Mouse (Mus musculus): Measurements from ENCODE around the gene Lrrfip2.

The Lrrfip2 gene

DNA sequence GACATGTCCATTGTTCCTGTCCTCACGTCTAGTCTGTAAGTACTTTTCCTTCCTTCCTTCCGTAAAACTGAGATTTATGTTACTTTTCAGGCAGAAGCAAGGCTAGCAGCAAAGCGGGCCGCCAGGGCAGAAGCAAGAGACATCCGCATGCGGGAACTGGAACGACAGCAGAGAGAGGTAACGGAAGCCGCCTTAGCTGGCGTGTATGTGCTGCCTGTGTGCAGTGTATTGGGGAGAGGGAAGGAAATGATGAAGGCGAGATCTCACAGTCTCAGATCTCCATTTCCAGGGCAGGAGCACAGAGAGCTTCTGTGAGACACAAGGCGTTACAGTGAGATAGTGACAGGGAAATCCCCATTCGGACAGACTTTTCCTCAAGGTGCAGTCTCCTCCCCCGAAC is 43.8 kb downstream of the Lrrfip2 start:
- DNase-seq (ENCODE audit: low spot score in 2 of 2): no peak

DNA sequence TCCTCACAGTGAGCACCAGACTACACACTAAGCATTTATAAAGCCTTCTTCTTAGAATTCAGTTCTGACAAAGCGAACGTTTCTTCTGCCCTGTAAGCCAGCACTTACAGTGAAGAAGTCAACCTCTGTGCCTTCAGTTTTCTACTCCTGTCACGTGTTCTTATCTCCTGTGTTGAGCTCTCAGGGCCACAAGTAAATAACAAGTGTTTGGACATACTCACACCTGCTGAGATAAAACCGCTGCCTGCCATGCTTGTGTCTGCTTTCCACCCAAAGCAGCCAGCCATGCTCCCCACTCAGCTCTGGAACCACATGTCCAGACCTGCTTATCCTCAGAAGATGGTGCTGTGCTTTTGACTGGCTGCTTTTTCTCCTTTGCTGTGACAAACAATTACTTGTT is 49.2 kb downstream of the Lrrfip2 start:
- no peak for DNase-seq (ENCODE audit: low spot score in 2 of 2)

DNA sequence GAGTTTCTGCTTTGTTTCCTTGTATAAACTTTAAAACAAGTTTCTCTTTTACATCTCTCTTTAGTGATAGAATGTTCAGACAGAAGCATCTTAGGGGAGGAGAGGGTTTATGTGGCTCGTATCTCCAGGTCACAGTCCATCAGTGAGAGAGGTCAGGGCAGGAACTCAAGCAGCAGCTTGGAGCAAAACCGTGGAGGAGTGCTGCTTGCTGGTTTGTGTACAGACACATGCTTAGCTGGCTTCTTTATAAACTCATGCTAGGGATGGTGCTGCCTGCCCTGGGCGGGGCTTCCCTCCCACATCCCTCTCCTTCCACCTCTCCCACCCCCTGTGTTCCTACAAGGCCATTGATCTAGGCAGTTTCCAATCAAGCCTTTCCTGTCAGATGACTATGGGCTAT is 53.0 kb downstream of the Lrrfip2 start:
- no peak for DNase-seq (ENCODE audit: low spot score in 2 of 2)

DNA sequence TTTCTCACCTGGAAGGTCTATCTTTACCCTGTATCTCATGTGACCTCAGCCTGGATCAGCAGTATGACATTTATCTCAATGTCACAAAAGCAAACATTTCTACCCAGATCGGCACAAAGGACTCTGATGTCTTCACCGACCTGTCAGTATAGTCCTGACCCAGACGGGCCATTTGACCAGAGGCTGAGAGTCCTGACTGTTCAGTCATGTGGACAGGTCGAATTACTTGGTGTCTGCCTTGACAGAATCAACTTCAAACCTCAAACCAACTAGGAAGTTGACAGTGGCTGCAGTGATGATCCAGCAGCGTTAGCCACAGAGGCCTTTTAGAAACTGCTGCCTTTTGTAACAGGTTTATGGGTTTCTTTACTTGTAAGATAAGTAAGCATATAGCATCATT is 56.7 kb downstream of the Lrrfip2 start:
- no peak for DNase-seq (ENCODE audit: low spot score in 2 of 2)

DNA sequence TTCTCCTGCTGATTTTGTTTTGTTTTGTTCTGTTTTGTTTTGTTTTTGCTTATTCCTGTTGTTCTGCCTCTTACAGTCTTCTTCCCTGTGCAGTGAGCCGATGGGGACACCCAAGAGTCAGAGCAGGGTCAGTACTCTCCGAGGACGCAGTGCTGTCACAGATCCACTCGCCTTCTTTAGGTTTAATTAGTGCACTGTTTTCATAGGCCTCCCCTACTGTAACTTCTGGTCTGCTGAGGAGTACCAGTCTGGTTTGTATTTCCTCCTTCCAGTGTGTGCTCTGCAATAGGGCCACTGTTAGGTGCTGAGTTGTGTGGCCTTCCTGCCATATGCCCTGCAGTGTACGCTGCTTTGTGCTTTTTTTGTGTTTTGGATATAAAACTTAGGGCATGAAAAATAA is 61.6 kb downstream of the Lrrfip2 start:
- no peak for DNase-seq (ENCODE audit: low spot score in 2 of 2)

DNA sequence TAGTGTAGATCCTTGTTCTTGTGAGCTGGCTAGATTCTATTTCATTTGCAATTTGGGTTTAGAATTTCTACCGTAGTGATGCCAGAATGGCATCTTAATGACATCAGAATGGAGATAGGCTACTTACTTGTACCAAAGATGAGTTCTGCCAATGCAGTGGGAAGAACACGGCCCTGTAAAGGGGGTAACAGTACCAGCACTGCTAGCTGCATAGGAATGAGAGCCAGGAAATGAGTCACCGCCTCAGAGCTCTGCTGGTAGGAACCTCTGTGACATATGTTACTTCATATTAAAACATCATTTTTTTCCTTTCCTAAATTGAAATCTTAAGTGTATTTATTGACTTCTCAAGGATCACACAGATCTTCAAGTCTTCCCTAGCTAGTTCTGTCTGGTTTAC is 64.8 kb downstream of the Lrrfip2 start:
- no peak for DNase-seq (ENCODE audit: low spot score in 2 of 2)

DNA sequence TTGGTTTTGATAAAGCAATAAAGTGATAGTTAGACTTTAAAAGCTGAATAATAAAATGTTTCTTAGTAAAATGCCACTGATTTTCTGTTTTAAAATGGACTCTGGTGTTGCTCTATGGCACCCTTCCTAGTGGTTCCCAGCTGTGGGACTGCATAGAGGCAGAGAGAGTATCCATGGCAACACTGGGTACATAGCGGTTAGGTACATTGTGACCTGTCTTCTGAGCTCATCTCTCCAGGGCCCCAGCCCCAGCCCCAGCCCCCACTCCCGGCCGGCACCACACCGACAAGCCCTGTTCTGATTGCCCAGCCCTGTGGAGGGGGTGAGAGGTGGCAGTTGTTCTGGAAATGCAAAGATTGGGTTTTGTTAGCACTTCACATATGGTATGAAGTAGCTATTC is 67.5 kb downstream of the Lrrfip2 start:
- no peak for DNase-seq (ENCODE audit: low spot score in 2 of 2)

DNA sequence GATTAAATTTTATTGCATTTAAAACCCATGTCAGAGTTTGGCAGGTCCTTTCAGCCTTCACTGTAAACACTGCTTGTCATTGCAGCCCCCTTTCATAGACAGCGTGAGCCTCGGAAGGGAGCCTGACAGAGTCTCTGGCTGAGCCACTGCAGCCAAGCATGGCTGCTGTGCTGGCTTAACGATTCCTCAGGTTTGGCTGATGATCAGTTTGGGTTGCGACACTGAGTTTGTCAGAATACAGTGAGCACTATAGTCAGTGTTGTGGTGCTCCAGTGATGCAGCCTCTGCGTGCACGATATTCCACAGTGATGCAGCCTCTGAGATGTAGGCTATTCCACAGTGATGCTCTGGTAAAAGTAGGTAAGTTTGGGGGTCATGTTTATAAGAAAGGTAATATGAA is 69.5 kb downstream of the Lrrfip2 start:
- DNase-seq (ENCODE audit: low spot score in 2 of 2): no peak

DNA sequence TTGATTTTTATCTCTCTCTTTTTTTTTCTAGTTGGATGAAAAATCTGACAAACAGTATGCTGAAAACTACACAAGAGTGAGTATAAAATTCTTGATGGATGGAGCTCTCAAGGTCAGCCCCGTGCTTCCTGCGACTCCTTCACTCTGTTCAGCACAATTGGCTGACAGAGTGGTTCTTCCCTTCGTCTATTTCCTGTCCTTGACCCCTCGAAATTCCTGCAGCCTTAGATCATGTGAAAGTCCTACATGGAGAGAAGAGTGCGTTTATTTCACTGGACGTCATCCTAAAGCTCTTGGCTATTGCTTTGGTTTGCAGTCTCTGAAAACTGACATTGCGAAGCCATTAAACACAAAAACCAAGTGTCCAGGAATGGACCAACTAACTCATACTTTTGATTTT is 71.3 kb downstream of the Lrrfip2 start:
- DNase-seq (ENCODE audit: low spot score in 2 of 2): no peak

DNA sequence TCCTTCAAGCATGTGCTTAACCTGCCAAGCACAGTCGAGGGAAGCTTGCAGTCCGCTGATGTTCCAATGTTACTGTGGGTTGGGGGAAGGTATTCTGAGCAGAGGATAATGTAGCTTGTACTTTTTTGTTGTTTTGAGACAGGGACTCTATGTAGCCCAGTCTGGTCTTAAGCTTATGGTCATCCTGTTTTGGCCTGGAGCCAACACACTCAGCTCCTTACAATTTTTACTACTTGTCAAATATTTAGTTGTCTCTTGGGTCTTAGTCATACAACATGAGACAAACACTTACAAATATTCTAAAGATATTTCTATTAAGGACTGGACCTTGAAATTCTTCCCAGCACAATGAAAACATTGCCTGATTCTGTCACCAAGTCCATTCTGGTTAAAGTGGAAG is 75.8 kb downstream of the Lrrfip2 start:
- no peak for DNase-seq (ENCODE audit: low spot score in 2 of 2)

DNA sequence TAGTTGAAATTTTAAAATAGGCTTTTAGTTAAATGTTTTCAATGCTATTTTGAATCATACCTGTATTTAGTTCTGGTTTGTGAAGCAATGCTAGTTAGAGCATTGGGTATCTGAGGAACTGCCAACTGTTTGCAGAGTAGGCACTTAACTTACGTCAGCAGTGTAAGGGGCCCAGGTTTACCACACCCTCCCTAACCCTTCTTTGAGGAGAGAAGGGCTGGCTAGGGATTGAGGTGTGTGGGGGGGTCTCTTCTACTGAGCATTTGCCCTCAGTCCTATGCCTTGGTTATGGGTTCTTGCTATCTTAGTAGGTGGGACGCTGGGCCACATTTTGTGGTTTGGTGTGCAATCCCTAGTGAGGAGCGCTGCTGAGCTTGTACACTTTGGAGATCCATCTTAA is 79.7 kb downstream of the Lrrfip2 start:
- no peak for DNase-seq (ENCODE audit: low spot score in 2 of 2)

DNA sequence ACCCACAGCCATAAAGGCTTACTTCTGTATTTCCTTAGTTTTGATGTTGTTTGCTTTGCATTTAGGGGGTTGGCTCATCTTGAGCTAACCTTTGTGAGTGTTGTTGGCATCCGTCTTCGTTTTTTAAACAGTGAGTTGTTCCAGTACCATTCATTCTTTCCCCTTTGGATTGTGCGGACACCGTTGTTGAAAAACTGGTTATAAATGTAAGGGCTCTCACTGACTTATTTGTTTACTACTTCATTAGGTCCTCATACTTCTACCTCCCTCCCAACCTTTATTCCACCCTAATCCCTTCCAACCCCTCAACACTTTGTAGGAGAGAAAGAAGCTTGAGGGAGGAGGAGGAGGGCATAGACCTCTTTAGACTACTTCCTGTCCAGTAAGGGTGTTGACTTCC is 80.3 kb downstream of the Lrrfip2 start:
- no peak for DNase-seq (ENCODE audit: low spot score in 2 of 2)

DNA sequence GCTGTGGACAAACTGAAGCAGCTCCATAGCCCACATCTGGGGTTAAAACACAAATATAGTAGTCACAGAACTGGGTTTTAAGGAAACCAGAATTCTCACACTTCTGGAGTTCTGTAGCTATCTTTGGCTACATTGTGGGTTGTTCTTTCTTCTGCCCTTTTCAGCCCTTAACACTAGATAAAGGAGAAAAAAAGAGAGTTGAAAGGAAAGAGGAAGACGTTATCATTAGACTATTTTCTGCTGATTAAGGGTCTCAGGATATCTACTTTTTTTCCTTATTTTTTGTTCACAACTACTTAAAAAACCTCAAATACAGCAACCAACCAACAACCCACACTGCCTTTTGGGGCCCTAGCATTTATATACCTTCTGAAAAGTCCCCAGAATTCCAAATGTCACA is 80.9 kb downstream of the Lrrfip2 start:
- no peak for DNase-seq (ENCODE audit: low spot score in 2 of 2)

DNA sequence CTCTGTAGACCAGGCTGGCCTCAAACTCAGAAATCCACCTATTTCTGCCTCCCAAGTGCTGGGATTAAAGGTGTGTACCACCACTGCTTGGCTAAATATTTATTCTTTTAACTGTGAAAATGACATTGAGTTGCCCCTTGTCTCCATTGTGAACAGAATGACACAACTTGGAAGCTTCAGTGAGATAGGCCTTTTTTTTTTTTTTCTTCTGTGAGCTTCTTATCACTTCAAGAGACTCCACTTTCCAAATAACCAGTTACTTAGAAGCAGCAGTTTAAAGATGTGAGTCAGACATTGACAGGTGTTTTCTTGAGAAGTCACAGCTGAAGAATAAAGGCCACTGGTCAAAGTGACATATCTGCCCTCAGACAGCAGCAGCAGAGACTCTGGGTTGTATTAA is 82.8 kb downstream of the Lrrfip2 start:
- DNase-seq (ENCODE audit: low spot score in 2 of 2): no peak

DNA sequence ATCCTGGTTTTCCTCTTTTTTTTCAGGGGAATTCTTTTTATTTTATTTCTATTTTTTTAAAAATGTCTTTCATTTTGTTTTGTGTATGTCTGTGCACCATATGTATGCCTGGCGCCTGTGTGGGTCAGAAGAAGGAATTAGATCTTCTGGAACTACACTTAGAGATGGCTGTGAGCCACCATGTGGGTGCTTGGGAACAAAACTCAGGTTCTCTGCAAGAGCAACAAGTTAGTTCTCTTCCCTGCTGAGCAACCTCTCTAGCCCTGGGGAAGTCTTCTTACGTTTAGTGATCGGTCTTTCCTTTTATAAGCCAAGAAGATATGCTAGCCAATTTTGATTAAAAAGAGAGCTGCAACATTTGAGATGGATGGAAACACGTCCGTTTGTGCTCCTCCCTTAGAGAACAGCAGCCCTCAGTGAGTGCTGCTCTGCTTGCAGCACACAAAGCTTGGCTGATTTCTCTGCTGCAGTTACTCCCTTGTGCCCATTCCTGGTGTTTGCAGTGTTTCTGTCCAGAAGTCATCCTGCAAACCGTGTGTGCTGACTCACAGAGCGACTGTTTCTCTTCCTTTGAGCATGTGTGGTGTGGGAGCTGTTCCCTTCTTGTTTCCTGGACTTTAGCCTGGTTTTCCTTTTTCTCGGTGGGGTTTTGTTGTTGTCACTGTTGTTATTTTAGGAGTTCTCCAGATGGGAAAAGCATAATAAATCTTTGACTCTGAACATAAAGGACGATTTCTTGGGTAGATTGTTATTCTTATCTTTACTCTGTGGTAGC is 87.4 kb downstream of the Lrrfip2 start:
- no peak for DNase-seq (ENCODE audit: low spot score in 2 of 2)

DNA sequence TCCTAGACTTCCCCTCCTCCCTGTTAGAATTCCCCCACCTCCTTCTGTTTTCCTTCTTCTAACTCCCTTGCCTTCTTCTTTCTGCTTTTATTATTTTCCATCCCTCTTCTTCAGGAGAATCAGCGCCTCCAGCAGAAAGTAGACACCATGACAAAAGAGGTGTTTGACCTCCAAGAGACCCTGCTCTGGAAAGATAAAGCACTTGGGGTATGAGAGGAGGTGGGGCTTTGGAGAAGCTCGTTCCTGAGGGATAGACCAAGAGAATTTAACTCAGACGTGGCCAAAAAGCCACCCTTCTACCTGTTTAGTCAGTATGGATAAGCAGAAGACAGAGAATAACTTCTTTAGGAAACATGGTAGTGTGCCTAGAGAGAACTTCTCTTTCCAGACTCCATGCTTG is 90.3 kb downstream of the Lrrfip2 start:
- no peak for DNase-seq (ENCODE audit: low spot score in 2 of 2)

DNA sequence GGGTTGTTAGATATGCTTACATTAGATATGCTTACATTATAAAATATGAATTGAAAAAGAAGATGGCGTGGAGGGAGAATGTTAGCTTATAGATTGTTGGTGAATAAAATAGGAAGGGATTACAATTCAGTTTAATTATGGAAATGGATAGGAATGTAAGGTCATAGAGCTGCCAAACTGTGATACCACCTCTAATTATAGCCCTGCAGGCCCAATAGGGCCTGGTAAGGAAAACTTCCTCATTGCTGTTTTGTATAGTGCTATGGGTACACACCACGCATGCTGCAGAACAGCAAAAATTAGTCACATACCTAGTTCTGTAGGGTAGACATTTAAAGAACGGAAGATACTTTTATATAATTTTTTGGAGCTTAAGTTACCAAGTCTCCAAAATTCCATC is 90.8 kb downstream of the Lrrfip2 start:
- no peak for DNase-seq (ENCODE audit: low spot score in 2 of 2)

DNA sequence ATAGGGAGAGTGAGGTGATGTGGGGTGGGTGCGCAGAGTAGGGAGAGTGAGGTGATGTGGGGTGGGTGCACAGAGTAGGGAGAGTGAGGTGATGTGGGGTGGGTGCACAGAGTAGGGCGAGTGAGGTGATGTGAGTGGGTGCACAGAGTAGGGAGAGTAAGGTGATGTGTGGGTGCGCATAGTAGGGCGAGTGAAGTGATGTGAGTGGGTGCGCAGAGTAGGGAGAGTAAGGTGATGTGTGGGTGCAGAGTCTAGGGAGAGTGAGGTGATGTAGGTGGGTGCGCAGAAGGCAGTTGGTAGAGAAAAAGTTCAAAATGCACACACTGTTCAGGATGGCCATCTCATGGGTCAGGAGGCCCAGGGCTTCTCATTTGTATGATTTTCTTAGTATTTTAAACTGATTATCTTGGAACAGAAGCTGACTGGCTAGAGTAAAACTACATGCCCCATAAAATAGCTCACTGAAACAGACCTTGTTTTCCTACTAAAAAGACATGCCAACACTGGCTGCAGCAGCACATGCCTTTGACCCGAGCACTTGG is 91.8 kb downstream of the Lrrfip2 start:
- DNase-seq (ENCODE audit: low spot score in 2 of 2): no peak

DNA sequence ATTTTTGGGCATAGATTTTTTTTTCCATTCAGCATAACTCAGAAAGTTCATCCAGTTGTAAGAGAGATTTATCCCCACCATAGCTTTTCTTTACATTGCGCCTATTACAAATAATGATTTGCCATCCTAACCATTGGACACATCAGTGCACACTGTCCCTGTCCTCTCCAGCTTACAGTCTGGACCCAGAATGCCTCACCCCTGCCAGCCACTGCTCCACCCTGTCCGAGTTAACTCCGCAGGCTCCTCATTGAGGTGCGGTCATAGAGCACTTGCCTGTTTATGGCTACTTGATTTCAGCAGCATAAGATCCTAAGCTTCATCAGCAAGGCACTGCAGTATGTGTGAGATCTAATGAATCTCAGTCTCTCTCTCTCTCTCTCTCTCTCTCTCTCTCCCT is 93.0 kb downstream of the Lrrfip2 start:
- DNase-seq (ENCODE audit: low spot score in 2 of 2): no peak

DNA sequence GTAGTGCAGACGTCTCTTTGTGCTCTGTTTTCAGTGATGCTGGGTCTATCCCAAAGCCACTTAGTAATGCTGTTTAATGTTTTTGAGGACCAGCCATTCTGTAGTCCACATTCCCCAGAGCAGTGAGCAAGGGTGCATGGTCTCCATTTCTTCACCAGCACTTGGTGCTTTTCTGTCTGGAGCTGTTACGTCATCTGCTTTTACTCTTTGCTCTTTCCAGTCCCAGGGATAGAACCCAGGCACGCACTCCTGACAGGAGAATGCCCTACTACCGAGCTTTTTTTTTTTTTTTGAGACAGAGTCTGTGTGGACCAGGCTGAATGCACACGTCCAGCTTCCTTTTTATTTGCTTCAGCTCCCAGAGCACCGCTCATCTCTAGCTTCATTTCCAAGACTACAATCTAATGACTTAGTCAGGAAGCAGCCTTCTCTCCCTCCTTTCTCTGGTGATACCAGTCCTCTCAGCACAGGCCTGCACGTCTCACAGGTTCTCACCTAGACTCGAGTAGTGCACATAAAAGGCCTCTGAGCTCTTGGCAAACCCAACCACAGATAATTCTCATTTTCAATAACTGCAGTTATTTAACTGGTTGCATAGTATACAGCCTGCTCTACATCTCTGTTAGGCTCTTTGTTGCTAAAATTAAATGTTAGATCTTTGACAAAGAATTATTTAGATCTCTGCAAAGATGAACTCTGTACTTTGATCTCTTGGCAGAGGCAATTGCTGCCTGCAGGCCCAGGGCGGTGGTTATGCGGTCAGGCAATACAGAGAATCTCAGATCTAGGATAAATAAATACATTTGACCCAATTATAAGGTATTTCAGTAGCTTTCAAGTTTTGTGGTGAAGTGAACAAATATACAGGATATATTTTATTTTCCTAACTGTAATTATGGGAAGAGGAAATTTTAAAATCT is 94.0 kb downstream of the Lrrfip2 start:
- no peak for DNase-seq (ENCODE audit: low spot score in 2 of 2)

DNA sequence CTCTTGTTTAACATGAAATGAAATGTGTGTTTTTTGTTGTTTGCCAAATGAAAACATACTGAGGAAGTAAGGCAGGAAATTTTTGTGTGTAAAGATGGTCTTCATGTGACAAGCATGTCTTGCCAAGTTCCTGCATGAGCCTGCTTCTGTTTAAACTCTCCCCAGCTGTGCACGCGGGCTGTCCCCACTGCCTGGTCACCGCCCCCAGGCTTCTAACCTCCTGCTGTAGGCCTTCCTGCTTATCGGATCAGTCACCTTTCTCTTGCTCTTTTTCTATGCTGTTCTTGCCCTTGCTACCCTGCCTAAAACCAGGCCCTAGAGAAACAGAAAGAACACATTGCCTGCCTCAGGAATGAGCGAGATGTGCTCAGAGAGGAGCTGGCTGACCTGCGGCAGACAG is 96.1 kb downstream of the Lrrfip2 start:
- DNase-seq (ENCODE audit: low spot score in 2 of 2): no peak

DNA sequence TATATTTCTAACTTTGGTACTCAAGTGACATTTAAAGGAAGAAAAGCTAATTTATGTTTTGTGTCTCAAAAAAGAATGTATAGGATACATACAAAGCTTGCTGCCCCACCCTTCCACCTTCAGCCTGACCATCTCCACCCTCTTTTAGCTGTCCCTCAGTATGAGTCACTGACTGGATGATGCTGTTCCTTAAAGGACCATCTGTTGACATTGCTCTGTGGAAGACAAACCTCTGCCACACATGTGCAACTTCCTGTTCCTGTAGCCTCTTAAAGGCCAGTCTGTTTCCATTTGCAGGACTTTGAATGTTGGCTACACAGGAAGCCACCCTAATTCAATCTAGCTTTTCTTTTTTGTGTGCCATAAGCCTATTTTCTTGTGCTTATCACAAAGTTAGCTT is 99.0 kb downstream of the Lrrfip2 start:
- DNase-seq (ENCODE audit: low spot score in 2 of 2): no peak

DNA sequence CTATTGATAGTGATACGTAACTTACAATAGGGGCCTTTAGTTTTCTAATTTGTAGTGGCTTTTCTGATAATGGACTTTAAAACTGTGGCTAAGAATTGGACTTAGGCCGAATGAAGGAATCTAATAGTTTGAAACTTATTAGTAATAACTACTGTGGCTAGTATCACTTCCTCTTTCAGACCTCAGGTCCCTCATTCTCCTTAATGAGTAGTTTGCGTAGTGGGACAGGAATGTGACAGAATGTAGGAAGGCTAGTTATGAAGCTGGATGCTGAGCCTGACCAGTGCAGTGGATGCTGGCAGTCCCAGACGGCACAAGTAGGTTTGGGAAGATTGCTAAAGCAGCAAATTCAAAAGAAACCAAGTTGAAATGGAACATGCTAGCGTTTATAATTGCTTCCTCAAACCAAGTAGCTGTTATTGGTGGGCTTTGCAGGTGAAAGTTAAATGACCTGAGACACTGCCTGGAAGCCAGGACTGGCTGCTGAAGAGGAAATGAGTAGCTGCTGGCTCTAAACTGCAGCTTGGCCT is 103.2 kb downstream of the Lrrfip2 start:
- no peak for DNase-seq (ENCODE audit: low spot score in 2 of 2)
